Mouse (Mus musculus) hindbrain, embryonic 13.5 days (tissue): ENCODE results near the gene Evi2b. TPM values are rescaled to one million over a fixed set of nuclear protein-coding genes. Genes with fewer than 3 reads are reported as not detected.
A peak's percentile ranks its signal among the peaks of the same experiment; 100 is the strongest.

Experiments
- ATAC-seq: fragments of 200-750 bp; cut with Nextera tagmentation; 2 replicates; pipeline ENCODE4 v1.8.0; 2017; ENCODE audit warnings: moderate TSS enrichment; ENCODE audit not compliant: low FRiP score
- H3K27ac ChIP-seq: fragments of 300-500 bp; sonication (generic); 2 replicates; pipeline ENCODE4 v1.5.1; 2015; ENCODE audit warnings: inconsistent platforms, mild to moderate bottlenecking, moderate library complexity
- H3K27me3 ChIP-seq: fragments of 300-500 bp; sonication (generic); 2 replicates; pipeline ENCODE4 v1.6.1; 2015; ENCODE audit warnings: mild to moderate bottlenecking, inconsistent platforms
- H3K36me3 ChIP-seq: fragments of 300-500 bp; sonication (generic); 2 replicates; pipeline ENCODE4 v1.6.1; 2015; ENCODE audit warnings: mild to moderate bottlenecking, inconsistent platforms
- H3K4me1 ChIP-seq: fragments of 300-500 bp; sonication (generic); replicated peaks from 2 replicates; pipeline ENCODE4 v1.6.1; 2015; ENCODE audit warnings: inconsistent platforms
- H3K4me2 ChIP-seq: fragments of 300-500 bp; sonication (generic); 2 replicates; pipeline ENCODE4 v1.6.1; 2015; ENCODE audit warnings: inconsistent platforms, mild to moderate bottlenecking, moderate library complexity
- H3K4me3 ChIP-seq: fragments of 300-500 bp; sonication (generic); 2 replicates; pipeline ENCODE4 v1.5.1; 2015; ENCODE audit warnings: mild to moderate bottlenecking, inconsistent platforms
- H3K9ac ChIP-seq: fragments of 300-500 bp; sonication (generic); 2 replicates; pipeline ENCODE4 v1.6.1; 2015; ENCODE audit warnings: mild to moderate bottlenecking, inconsistent platforms
- H3K9me3 ChIP-seq: fragments of 300-500 bp; sonication (generic); 2 replicates; pipeline ENCODE4 v1.6.1; 2016; ENCODE audit warnings: inconsistent platforms
- WGBS: fragments of 180-500 bp; shearing (Covaris S2); methylation state at CpG from one replicate; pipeline ENCODE4 v1.1.7; 2015; 5-methylcytosine and 5-hydroxymethylcytosine counted together
- polyA plus RNA-seq: library from polyadenylated mRNA; unstranded; fragments of >200 nt; fragmentation: Nextera tagmentation; extraction: Ambion mirVana; gene quantifications from 2 replicates; pipeline ENCODE4 v1.2.1, GENCODE M21; 2015

Gene Evi2b
- 0.14 TPM in 1 of 2 replicates, not detected in the other for polyA plus RNA-seq

DNA sequence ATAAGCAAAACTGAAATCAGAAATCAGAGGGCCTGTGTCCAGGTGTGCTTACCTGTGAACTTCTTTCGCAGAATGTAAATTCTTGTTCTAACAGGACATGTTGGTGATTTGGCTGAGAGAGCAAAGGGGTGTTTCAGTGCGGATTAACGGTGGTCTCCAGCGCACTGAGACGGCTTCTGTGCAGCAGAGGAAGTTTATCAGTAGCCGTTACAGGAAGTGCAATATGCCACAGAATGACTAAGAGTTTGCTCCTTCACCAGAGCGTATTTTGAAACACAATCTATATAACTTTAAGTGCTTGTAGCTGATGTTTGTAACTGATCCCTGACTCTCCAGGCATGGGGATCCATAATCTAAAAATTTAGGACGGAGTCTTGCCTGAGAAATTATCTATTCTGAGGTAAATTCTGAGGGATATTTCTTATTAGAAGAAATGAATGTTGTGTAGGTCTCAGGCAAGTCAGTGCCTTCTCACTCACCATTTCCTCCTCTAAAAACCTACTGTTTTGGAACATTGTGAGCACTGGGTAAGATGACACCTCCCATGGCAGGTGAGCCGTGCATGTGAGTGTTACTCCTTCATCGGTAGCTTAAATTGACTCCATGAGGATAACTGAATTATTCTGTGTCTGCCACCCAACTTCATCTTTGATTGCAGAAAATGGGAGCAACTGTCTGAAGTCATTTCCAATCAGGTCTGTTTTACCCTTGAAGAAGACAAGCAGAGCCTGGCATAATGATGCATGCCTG is at the start of gene Evi2b:
Evi2b (minus strand) TSS at position 203 of the 750 bp plus-strand sequence.
- Histone ChIP-seq H3K4me1 (no peaks in the 10 kb centered on the region), H3K4me3 (no peak within 1 kb of the TSS), H3K27ac (0 out of 2 replicates have a peak within 1 kb of the TSS, but pooled peaks have one; percentile 26), H3K9ac (no peak within 1 kb of the TSS), H3K27me3 (no peaks in the 10 kb centered on the region), H3K4me2 (no peak within 1 kb of the TSS), H3K36me3 (peaks cover 13% of the 10 kb centered on the region), H3K9me3 (no peaks in the 10 kb centered on the region)
- no peak for ATAC-seq
- WGBS = 90% methylated on average over 10 of the region's 10 CpGs

GRCm38 (mm10) chr11:79570319-79570718 is 46.8 kb upstream of the Evi2b start:
- H3K9me3 ChIP-seq = no peaks in the 10 kb centered on the region
- H3K4me3 ChIP-seq = no peak overlapping the region
- no peaks in the 10 kb centered on the region for H3K27me3 ChIP-seq
- no peak for ATAC-seq
- H3K4me2 ChIP-seq = no peak overlapping the region
- no peaks in the 10 kb centered on the region for H3K4me1 ChIP-seq
- WGBS = 89% methylated on average over 2 of the region's 2 CpGs
- H3K9ac ChIP-seq = no peak overlapping the region
- H3K36me3 ChIP-seq = peaks cover 91% of the 10 kb centered on the region
- no peak overlapping the region for H3K27ac ChIP-seq

GRCm38 (mm10) chr11:79568197-79568911 is 44.8 kb upstream of the Evi2b start:
- 93% methylated on average over 11 of the region's 11 CpGs for WGBS
- no peaks in the 10 kb centered on the region for H3K27me3 ChIP-seq
- H3K4me2 ChIP-seq = no peak overlapping the region
- H3K9ac ChIP-seq = no peak overlapping the region
- no peak overlapping the region for H3K4me3 ChIP-seq
- no peaks in the 10 kb centered on the region for H3K4me1 ChIP-seq
- H3K36me3 ChIP-seq = peaks cover 83% of the 10 kb centered on the region
- ATAC-seq = no peak
- no peaks in the 10 kb centered on the region for H3K9me3 ChIP-seq
- no peak overlapping the region for H3K27ac ChIP-seq

- Histone ChIP-seq H3K9me3 (no peaks in the 10 kb centered on the region), H3K27ac (no peak overlapping the region), H3K4me1 (no peaks in the 10 kb centered on the region), H3K27me3 (no peaks in the 10 kb centered on the region), H3K4me3 (no peak overlapping the region), H3K4me2 (no peak overlapping the region), H3K9ac (no peak overlapping the region), H3K36me3 (peaks cover 84% of the 10 kb centered on the region)
- WGBS = 43% methylated on average over 1 of the region's 1 CpGs
- no peak for ATAC-seq
Measured at GRCm38 (mm10) chr11:79566947-79567346, 43.4 kb upstream of the Evi2b start.

DNA sequence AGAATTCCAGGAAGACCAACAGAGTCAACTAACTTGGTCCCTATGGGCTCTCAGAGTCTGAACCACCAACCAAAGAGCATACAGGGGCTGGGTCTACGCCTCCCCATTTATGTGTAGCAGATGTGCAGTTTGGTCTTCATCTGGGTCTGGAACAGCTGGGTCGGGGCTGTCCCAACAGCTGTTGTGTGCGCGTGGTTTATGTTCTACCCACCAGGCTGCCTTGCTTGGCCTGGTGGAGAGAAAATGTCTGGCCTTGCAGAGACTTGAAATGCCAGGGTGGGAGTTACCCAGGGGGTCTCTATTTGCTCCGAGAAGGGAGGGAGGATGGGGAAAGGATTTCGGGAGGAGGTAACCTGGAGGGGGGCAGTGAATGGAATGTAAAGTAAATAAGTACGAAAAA is 39.9 kb upstream of the Evi2b start:
- no peak overlapping the region for H3K9ac ChIP-seq
- H3K9me3 ChIP-seq = no peaks in the 10 kb centered on the region
- no peak overlapping the region for H3K4me2 ChIP-seq
- no peak for ATAC-seq
- H3K4me3 ChIP-seq = no peak overlapping the region
- no peak overlapping the region for H3K27ac ChIP-seq
- no peaks in the 10 kb centered on the region for H3K4me1 ChIP-seq
- H3K27me3 ChIP-seq = no peaks in the 10 kb centered on the region
- H3K36me3 ChIP-seq = peaks cover 78% of the 10 kb centered on the region
- 91% methylated on average over 7 of the region's 7 CpGs for WGBS

- 96% methylated on average over 4 of the region's 4 CpGs for WGBS
- H3K4me1 ChIP-seq = no peaks in the 10 kb centered on the region
- no peak overlapping the region for H3K4me3 ChIP-seq
- no peak overlapping the region for H3K9ac ChIP-seq
- no peak for ATAC-seq
- H3K27me3 ChIP-seq = no peaks in the 10 kb centered on the region
- no peaks in the 10 kb centered on the region for H3K9me3 ChIP-seq
- H3K36me3 ChIP-seq = peaks cover 70% of the 10 kb centered on the region
- no peak overlapping the region for H3K27ac ChIP-seq
- H3K4me2 ChIP-seq = no peak overlapping the region
Measured at GRCm38 (mm10) chr11:79560536-79560935, 37.0 kb upstream of the Evi2b start.

DNA sequence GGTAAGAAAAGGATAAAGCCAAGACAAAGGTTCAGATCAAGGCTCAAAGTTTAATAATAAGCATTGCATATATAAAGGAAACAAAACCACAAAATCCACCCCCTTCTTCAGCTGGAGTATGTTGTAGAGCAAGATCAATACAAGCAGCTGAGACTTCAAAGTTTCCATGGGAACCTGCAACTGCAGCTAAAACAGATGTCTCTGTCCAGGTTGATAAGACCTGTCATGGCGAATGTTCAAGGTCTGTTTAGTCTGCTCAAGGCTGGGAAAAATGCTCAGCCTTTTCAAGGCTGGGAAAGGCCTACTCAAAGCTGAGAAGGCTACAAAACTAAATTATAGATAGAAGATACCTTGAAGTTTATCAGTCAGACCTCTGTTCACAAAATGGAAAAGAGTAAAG is 29.1 kb upstream of the Evi2b start:
- Histone ChIP-seq H3K9ac (no peak overlapping the region), H3K36me3 (peaks cover 84% of the 10 kb centered on the region), H3K4me3 (no peak overlapping the region), H3K9me3 (no peaks in the 10 kb centered on the region), H3K4me2 (no peak overlapping the region), H3K4me1 (no peaks in the 10 kb centered on the region), H3K27me3 (no peaks in the 10 kb centered on the region), H3K27ac (no peak overlapping the region)
- ATAC-seq = no peak
- WGBS = 87% methylated on average over 1 of the region's 1 CpGs

DNA sequence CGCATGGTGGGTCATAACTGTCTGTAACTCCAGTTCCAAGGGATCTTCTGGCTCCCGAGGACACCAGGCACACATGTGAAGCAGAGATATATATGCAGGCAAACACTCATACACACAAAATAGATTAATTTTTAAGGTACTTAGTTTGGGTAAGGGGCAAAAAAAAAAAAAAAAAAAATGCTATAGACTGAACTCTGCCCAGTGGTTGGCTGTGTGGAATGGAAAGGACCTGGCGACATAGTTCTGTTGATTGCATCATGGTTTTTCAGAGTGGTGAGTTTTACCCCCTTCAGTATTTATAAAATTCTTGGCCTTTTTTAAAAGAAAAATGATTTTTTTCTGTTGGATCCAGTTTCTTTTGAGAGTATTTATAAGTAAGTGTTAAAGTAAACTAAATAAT is 12.7 kb upstream of the Evi2b start:
- no peak overlapping the region for H3K27ac ChIP-seq

DNA sequence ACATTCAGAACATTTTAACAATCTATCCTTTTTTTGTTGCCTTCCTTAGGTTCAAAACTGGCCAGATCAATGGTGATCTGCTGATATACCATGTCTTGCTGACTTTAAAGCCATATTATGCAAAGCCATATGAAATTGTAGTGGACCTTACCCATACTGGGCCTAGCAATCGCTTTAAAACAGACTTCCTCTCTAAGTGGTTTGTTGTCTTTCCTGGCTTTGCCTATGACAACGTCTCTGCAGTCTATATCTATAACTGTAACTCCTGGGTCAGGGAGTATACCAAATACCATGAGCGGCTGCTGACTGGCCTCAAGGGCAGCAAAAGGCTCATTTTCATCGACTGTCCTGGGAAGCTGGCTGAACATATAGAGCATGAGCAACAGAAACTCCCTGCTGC is 12.0 kb upstream of the Evi2b start:
- Histone ChIP-seq H3K9ac (no peak overlapping the region), H3K4me1 (no peaks in the 10 kb centered on the region; the same call in 1 of the 2 replicates), H3K27me3 (no peaks in the 10 kb centered on the region), H3K9me3 (no peaks in the 10 kb centered on the region), H3K36me3 (peaks cover 30% of the 10 kb centered on the region), H3K4me2 (no peak overlapping the region), H3K27ac (no peak overlapping the region), H3K4me3 (no peak overlapping the region)
- no peak for ATAC-seq
- WGBS = 91% methylated on average over 4 of the region's 4 CpGs

More for the DNA sequence above, 12.7 kb upstream of the Evi2b start:
- no peaks in the 10 kb centered on the region for H3K9me3 ChIP-seq
- WGBS = 100% methylated on average over 3 of the region's 3 CpGs
- H3K36me3 ChIP-seq = peaks cover 32% of the 10 kb centered on the region
- H3K9ac ChIP-seq = no peak overlapping the region
- no peak overlapping the region for H3K4me3 ChIP-seq
- no peak for ATAC-seq
- H3K4me1 ChIP-seq = no peaks in the 10 kb centered on the region; the same call in 1 of the 2 replicates
- no peaks in the 10 kb centered on the region for H3K27me3 ChIP-seq
- H3K4me2 ChIP-seq = no peak overlapping the region

DNA sequence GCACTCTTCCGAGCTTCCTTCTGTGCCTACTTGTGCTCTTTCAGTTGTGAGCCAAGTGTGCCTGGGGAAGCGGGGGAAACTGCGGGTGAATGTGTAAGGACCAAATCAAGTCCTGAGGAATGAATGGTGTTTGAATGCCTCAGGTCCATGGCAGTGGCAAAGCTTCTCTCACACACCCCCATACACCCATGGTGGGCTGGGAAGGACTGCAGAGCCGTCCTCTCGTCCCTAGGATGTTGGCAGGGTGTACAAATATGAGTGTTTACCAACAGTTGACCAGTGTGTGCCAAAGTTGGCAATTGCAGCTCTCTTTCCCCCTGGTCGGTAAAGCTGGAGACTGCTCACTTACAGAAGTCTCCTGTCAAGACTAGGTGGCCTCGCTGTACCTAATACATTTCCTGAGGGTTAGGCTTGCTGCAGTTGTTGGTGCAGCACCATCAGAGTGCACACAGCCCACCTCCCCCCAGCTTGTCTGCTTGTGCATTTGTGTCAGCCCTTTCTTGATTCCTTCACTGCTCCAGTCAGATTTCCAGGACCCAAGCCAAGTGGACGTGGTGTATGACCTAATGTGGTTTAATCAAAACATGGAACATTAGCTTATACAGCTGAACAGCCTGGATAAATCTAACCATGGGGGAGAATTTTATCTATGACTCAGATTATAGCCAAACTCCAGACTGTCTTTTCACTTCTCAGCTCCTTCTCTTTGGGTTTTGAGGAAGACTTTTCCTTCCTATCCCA is 10.6 kb upstream of the Evi2b start:
- Histone ChIP-seq H3K9me3 (no peaks in the 10 kb centered on the region), H3K27me3 (no peaks in the 10 kb centered on the region), H3K4me2 (no peak overlapping the region), H3K27ac (no peak overlapping the region), H3K4me3 (no peak overlapping the region), H3K4me1 (no peaks in the 10 kb centered on the region; the same call in 1 of the 2 replicates), H3K9ac (no peak overlapping the region), H3K36me3 (peaks cover 20% of the 10 kb centered on the region)
- WGBS = 88% methylated on average over 8 of the region's 8 CpGs
- no peak for ATAC-seq

GRCm38 (mm10) chr11:79533311-79533710 is 9.7 kb upstream of the Evi2b start:
- Histone ChIP-seq H3K27ac (no peak overlapping the region), H3K4me1 (no peaks in the 10 kb centered on the region; the same call in 1 of the 2 replicates), H3K36me3 (peaks cover 25% of the 10 kb centered on the region), H3K27me3 (no peaks in the 10 kb centered on the region), H3K4me2 (no peak overlapping the region), H3K9me3 (no peaks in the 10 kb centered on the region), H3K4me3 (no peak overlapping the region), H3K9ac (no peak overlapping the region)
- ATAC-seq = no peak
- WGBS = 93% methylated on average over 6 of the region's 6 CpGs

DNA sequence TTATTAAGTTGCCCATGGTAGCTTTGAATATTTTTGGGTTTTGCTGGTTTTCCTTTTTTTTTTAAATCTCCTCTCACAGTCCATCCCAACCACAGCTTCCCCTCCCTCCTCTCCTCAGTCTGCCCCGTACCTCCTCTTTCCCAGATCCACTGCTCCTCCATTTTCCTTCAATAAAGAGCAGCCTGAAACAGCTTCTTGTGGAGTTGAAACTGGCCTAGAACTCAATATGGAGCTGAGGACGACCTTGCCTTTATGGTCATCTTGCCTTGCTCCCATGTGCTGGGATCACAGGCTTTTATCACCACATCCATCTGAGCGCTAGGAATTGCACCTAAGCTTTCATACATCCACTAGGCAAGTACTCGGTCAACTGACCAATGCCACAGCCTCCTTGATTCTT is 7.9 kb upstream of the Evi2b start:
- no peak for ATAC-seq
- 94% methylated on average over 4 of the region's 4 CpGs for WGBS
- H3K27ac ChIP-seq = no peak overlapping the region
- no peaks in the 10 kb centered on the region; the same call in 1 of the 2 replicates for H3K4me1 ChIP-seq
- H3K9ac ChIP-seq = no peak overlapping the region
- no peak overlapping the region for H3K4me3 ChIP-seq
- H3K4me2 ChIP-seq = no peak overlapping the region
- no peaks in the 10 kb centered on the region for H3K27me3 ChIP-seq
- peaks cover 20% of the 10 kb centered on the region for H3K36me3 ChIP-seq
- no peaks in the 10 kb centered on the region for H3K9me3 ChIP-seq
